ENCODE assay signal across 11 mouse cellular contexts in genomic region chr3:82112439-82112838, GRCm38 (mm10). TPM values are rescaled to one million over a fixed set of nuclear protein-coding genes. Genes with fewer than 3 reads are reported as not detected.
DNase-seq lines count a peak whose midpoint lies in the region; ATAC-seq lines count a peak whose summit lies in the region.
"Had no signal": no experiment of that assay in that cellular context is flagged by ENCODE, and none has a peak within 500 bp of the region (broad histone marks: within the 10 kb centered on the region; RNA-seq: fewer than 3 reads in every experiment).

No protein-coding gene starts in this region.

- ATAC-seq in hindbrain, embryonic 13.5 days (ENCODE audit: low FRiP score): no peak

- H3K9ac ChIP-seq in hindbrain, embryonic 13.5 days: no peak overlapping the region

- peak; percentile 3 for DNase-seq in embryo, embryonic 11 days
- no peak for DNase-seq in embryo, embryonic 9.5 days (ENCODE audit: extremely low spot score)
- DNase-seq in heart, adult 8-10 months (ENCODE audit: low spot score): peak; percentile 52
- DNase-seq in kidney, adult 8-10 months: peak; percentile 13 to 36
- DNase-seq in lung, postnatal 4 days: peak; percentile 49 to 87
- no peak for DNase-seq in limb, embryonic 10.5 days (ENCODE audit: low spot score)
- DNase-seq in Muller cell, postnatal 12 days (ENCODE audit: inconsistent ontology term): no peak
- DNase-seq: cerebellum, postnatal 10 days; thymus, adult 2 months had no signal

- WGBS in limb, embryonic 10.5 days: 62% methylated on average over 2 of the region's 2 CpGs
- WGBS in hindbrain, embryonic 13.5 days: 76% methylated on average over 2 of the region's 2 CpGs

- H3K4me2 ChIP-seq in hindbrain, embryonic 13.5 days: no peak overlapping the region

- no peaks in the 10 kb centered on the region for H3K4me1 ChIP-seq in limb, embryonic 10.5 days
- H3K4me1 ChIP-seq in hindbrain, embryonic 13.5 days (replicated peaks): no peaks in the 10 kb centered on the region

- H3K27ac ChIP-seq in limb, embryonic 10.5 days: no peak overlapping the region
- no peak overlapping the region for H3K27ac ChIP-seq in hindbrain, embryonic 13.5 days

- H3K36me3 ChIP-seq in limb, embryonic 10.5 days: no peaks in the 10 kb centered on the region
- H3K36me3 ChIP-seq in hindbrain, embryonic 13.5 days: no peaks in the 10 kb centered on the region

- H3K27me3 ChIP-seq in limb, embryonic 10.5 days (ENCODE audit: low read depth, poor library complexity, severe bottlenecking): no peaks in the 10 kb centered on the region
- no peaks in the 10 kb centered on the region for H3K27me3 ChIP-seq in hindbrain, embryonic 13.5 days

- no peak overlapping the region for H3K4me3 ChIP-seq in limb, embryonic 10.5 days
- no peak overlapping the region for H3K4me3 ChIP-seq in hindbrain, embryonic 13.5 days

- no peaks in the 10 kb centered on the region for H3K9me3 ChIP-seq in limb, embryonic 10.5 days (replicated peaks)
- H3K9me3 ChIP-seq in hindbrain, embryonic 13.5 days: no peaks in the 10 kb centered on the region

RNA-seq across cellular contexts. Expression of gene Gucy1a1, which starts 33.1 kb away (rescaled TPM):
- total RNA-seq in heart, adult 8-10 months (2022): 10 to 100 TPM; 13.8 to 19.0 (median 15.7) TPM
- polyA plus RNA-seq in limb, embryonic 10.5 days (2016; fragmentation: Nextera tagmentation; extraction: Ambion mirVana): 0.60 and 1.2 TPM in 2 replicates
- polyA plus RNA-seq in hindbrain, embryonic 13.5 days (2015; fragmentation: Nextera tagmentation; extraction: Ambion mirVana): 13.4 and 15.3 TPM in 2 replicates
- polyA plus RNA-seq: C2C12 had no signal

RNA-seq across cellular contexts. Expression of gene Gucy1b1, which starts 38.0 kb away (rescaled TPM):
- total RNA-seq in heart, adult 8-10 months (2022): 10 to 100 TPM; 10.7 to 12.6 (median 11.0) TPM
- 1.3 and 1.9 TPM in 2 replicates for polyA plus RNA-seq in limb, embryonic 10.5 days (2016; fragmentation: Nextera tagmentation; extraction: Ambion mirVana)
- 33.3 and 34.8 TPM in 2 replicates for polyA plus RNA-seq in hindbrain, embryonic 13.5 days (2015; fragmentation: Nextera tagmentation; extraction: Ambion mirVana)
- polyA plus RNA-seq: C2C12 had no signal

Comparison
In these comparisons a context has a peak if more than half of its experiments do, and no peak if none do; other contexts are left out.
1. DNase-seq: peak in embryo, embryonic 11 days (single experiment), heart, adult 8-10 months (single experiment), kidney, adult 8-10 months (2 of 2) and lung, postnatal 4 days (2 of 2); none in embryo, embryonic 9.5 days (single experiment), limb, embryonic 10.5 days (single experiment) and Muller cell, postnatal 12 days (single experiment).
2. RNA of gene Gucy1b1, which starts 38.0 kb away (polyA plus RNA-seq): 33.3 to 34.8 TPM in hindbrain, embryonic 13.5 days; 1.3 to 1.9 TPM in limb, embryonic 10.5 days; every median in the first group is over 10 times any median in the second.